Mouse (Mus musculus): Measurements from ENCODE around the gene Sntb2. TPM values are rescaled to one million over a fixed set of nuclear protein-coding genes. Genes with fewer than 3 reads are reported as not detected.
A peak's percentile ranks its signal among the peaks of the same experiment; 100 is the strongest.
"Not testable (repeated sequence)": the region's sequence is repeated elsewhere in the genome, so short reads cannot be mapped to it uniquely, and the experiment has no call there.

The Sntb2 gene
- polyA plus RNA-seq, 1 experiment from 2014 or later: 12.2 TPM

GRCm38 (mm10) chr8:106978755-106979251 is 43.3 kb downstream of the Sntb2 start:
- Histone ChIP-seq H3K36me3 (ENCODE audit: insufficient read depth, low read length) (peaks cover 15% of the 10 kb centered on the region; the same call in 1 of the 2 replicates), H3K27ac (ENCODE audit: low read length) (no peak overlapping the region), H3K9me3 (ENCODE audit: low read length) (no peaks in the 10 kb centered on the region), H3K4me1 (ENCODE audit: insufficient read depth, low read length) (0 out of 2 replicates have a peak, but pooled peaks cover 3% of the 10 kb centered on the region), H3K4me3 (ENCODE audit: low read length) (no peak overlapping the region), H3K9ac (replicated peaks; ENCODE audit: low read length) (no peak overlapping the region), H3K4me2 (replicated peaks; ENCODE audit: low read depth, low read length) (no peak overlapping the region), H3K27me3 (ENCODE audit: insufficient read depth, low read length) (no peaks in the 10 kb centered on the region)
- no peak for ATAC-seq (ENCODE audit: low FRiP score, low TSS enrichment)
- 72% methylated on average over 2 of the region's 2 CpGs for WGBS

GRCm38 (mm10) chr8:106985404-106985821 is 49.9 kb downstream of the Sntb2 start:
- ATAC-seq (ENCODE audit: low FRiP score, low TSS enrichment): no peak
- no peaks in the 10 kb centered on the region for H3K4me1 ChIP-seq (ENCODE audit: insufficient read depth, low read length)
- H3K4me3 ChIP-seq (ENCODE audit: low read length): no peak overlapping the region
- no peak overlapping the region for H3K4me2 ChIP-seq (replicated peaks; ENCODE audit: low read depth, low read length)
- no peak overlapping the region for H3K27ac ChIP-seq (ENCODE audit: low read length)
- no peaks in the 10 kb centered on the region for H3K9me3 ChIP-seq (ENCODE audit: low read length)
- H3K27me3 ChIP-seq (ENCODE audit: insufficient read depth, low read length): no peaks in the 10 kb centered on the region
- H3K36me3 ChIP-seq (ENCODE audit: insufficient read depth, low read length): peaks cover 15% of the 10 kb centered on the region; the same call in 1 of the 2 replicates
- WGBS: 66% methylated on average over 9 of the region's 9 CpGs
- no peak overlapping the region for H3K9ac ChIP-seq (replicated peaks; ENCODE audit: low read length)

- Histone ChIP-seq H3K27ac (ENCODE audit: low read length) (no peak overlapping the region), H3K4me2 (replicated peaks; ENCODE audit: low read depth, low read length) (no peak overlapping the region), H3K27me3 (ENCODE audit: insufficient read depth, low read length) (no peaks in the 10 kb centered on the region), H3K9ac (replicated peaks; ENCODE audit: low read length) (no peak overlapping the region), H3K4me1 (ENCODE audit: insufficient read depth, low read length) (no peaks in the 10 kb centered on the region), H3K9me3 (ENCODE audit: low read length) (no peaks in the 10 kb centered on the region), H3K4me3 (ENCODE audit: low read length) (no peak overlapping the region), H3K36me3 (ENCODE audit: insufficient read depth, low read length) (peaks cover 15% of the 10 kb centered on the region; the same call in 1 of the 2 replicates)
- ATAC-seq (ENCODE audit: low FRiP score, low TSS enrichment): no peak
Measured at GRCm38 (mm10) chr8:106985951-106986350, 50.4 kb downstream of the Sntb2 start.

DNA sequence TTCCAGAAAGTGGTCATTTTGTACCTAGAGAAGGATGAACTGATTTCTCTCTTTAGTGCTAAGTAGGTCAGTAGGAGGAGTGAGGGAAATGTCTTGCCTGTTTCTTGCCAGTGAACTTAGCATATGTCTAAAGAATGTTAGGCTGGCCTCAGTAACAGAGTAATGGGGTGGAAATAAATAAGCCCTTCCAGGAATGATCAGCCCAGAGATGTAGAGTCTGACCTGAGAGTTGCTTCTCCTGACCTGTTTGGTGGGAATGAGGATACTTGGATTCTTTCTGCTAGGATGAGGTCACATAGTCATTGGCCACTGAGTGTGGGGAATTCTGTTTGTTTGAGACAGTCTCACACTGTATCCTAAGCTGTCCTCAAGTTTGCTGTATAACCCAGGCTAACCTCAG is 52.0 kb downstream of the Sntb2 start:
- Histone ChIP-seq H3K9me3 (ENCODE audit: low read length) (no peaks in the 10 kb centered on the region), H3K4me1 (ENCODE audit: insufficient read depth, low read length) (no peaks in the 10 kb centered on the region), H3K36me3 (ENCODE audit: insufficient read depth, low read length) (peaks cover 10% of the 10 kb centered on the region; the same call in 1 of the 2 replicates), H3K4me2 (replicated peaks; ENCODE audit: low read depth, low read length) (no peak overlapping the region), H3K27ac (ENCODE audit: low read length) (no peak overlapping the region), H3K27me3 (ENCODE audit: insufficient read depth, low read length) (no peaks in the 10 kb centered on the region), H3K9ac (replicated peaks; ENCODE audit: low read length) (no peak overlapping the region), H3K4me3 (ENCODE audit: low read length) (no peak overlapping the region)
- ATAC-seq (ENCODE audit: low FRiP score, low TSS enrichment): no peak

- no peaks in the 10 kb centered on the region for H3K27me3 ChIP-seq (ENCODE audit: insufficient read depth, low read length)
- WGBS: 91% methylated on average over 7 of the region's 7 CpGs
- H3K4me3 ChIP-seq (ENCODE audit: low read length): no peak overlapping the region
- H3K4me1 ChIP-seq (ENCODE audit: insufficient read depth, low read length): no peaks in the 10 kb centered on the region
- H3K27ac ChIP-seq (ENCODE audit: low read length): no peak overlapping the region
- H3K9me3 ChIP-seq (ENCODE audit: low read length): no peaks in the 10 kb centered on the region
- peaks cover 11% of the 10 kb centered on the region for H3K36me3 ChIP-seq (ENCODE audit: insufficient read depth, low read length)
- ATAC-seq (ENCODE audit: low FRiP score, low TSS enrichment): no peak
- H3K4me2 ChIP-seq (replicated peaks; ENCODE audit: low read depth, low read length): no peak overlapping the region
- no peak overlapping the region for H3K9ac ChIP-seq (replicated peaks; ENCODE audit: low read length)
Measured at GRCm38 (mm10) chr8:106991393-106991792, 55.8 kb downstream of the Sntb2 start.

DNA sequence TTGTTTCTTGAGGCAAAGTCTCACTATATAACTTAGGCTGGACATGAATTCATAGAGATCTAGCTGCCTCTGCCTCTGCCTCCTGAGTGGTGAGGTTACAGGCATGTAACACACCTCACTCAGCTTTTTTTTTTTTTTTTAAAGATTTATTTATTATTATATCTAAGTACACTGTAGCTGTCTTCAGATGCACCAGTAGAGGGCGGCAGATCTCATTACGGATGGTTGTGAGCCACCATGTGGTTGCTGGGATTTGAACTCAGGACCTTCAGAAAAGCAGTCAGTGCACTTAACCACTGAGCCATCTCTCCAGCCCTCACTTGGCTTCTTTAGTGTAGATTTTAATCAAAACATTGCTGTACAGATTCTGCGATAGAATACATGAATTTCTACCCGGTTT is 60.8 kb downstream of the Sntb2 start:
- H3K9ac ChIP-seq (replicated peaks; ENCODE audit: low read length); H3K9me3 ChIP-seq (ENCODE audit: low read length): not testable (repeated sequence)
- whole genome bisulfite sequencing: 91% methylated on average over 4 of the region's 4 CpGs

DNA sequence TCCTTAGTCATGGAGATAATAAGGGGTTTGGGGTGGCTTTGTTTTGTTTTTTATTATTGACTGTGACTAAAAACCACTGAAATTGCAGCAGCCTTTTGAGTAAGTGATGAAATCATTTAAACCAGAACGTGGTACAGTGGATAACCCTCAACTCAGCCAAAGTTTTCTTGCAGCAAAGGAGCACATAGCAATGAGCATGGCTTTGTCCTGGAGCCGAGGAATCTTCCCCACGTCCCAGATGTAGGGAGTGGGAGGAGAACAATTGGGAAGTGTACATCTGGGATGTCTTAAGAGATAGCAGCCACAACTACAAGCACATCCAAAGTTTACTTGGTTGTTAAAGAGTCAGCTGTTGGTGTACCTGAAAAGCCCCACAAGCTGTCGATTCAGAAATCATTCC is 61.9 kb downstream of the Sntb2 start:
- Histone ChIP-seq H3K4me2 (replicated peaks; ENCODE audit: low read depth, low read length) (no peak overlapping the region), H3K4me1 (ENCODE audit: insufficient read depth, low read length) (no peaks in the 10 kb centered on the region), H3K27me3 (ENCODE audit: insufficient read depth, low read length) (no peaks in the 10 kb centered on the region), H3K4me3 (ENCODE audit: low read length) (no peak overlapping the region), H3K9ac (replicated peaks; ENCODE audit: low read length) (no peak overlapping the region), H3K36me3 (ENCODE audit: insufficient read depth, low read length) (peaks cover 12% of the 10 kb centered on the region; the same call in 1 of the 2 replicates), H3K27ac (ENCODE audit: low read length) (no peak overlapping the region), H3K9me3 (ENCODE audit: low read length) (no peaks in the 10 kb centered on the region)
- WGBS: 88% methylated on average over 4 of the region's 4 CpGs
- ATAC-seq (ENCODE audit: low FRiP score, low TSS enrichment): no peak

More for the DNA sequence above, 60.8 kb downstream of the Sntb2 start:
- H3K4me3 ChIP-seq (ENCODE audit: low read length); H3K4me2 ChIP-seq (replicated peaks; ENCODE audit: low read depth, low read length); ATAC-seq (ENCODE audit: low FRiP score, low TSS enrichment); H3K27me3 ChIP-seq (ENCODE audit: insufficient read depth, low read length); H3K27ac ChIP-seq (ENCODE audit: low read length); H3K4me1 ChIP-seq (ENCODE audit: insufficient read depth, low read length): not testable (repeated sequence)
- peaks cover 13% of the 10 kb centered on the region for H3K36me3 ChIP-seq (ENCODE audit: insufficient read depth, low read length)

DNA sequence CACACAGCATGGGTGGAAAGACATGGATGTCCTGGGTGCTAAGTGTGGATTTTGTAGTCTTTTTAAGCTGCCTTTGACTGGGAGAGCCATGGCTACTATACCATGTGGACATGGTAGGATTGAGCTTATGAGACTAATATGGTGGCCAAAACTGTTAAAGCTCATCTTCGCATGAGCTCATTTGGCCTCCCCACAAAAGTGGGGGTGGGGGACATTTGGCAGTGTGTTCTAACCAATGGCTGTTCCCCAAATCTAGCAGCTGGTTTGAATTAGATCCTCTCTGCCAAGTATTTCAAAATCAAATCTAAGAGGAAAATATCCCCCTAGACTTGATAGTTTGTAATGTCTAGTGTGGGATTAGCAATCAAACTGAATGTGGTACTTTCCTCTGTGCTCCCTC is 63.5 kb downstream of the Sntb2 start:
- Histone ChIP-seq H3K9ac (replicated peaks; ENCODE audit: low read length) (no peak overlapping the region), H3K27ac (ENCODE audit: low read length) (no peak overlapping the region), H3K9me3 (ENCODE audit: low read length) (no peaks in the 10 kb centered on the region), H3K27me3 (ENCODE audit: insufficient read depth, low read length) (no peaks in the 10 kb centered on the region), H3K4me2 (replicated peaks; ENCODE audit: low read depth, low read length) (no peak overlapping the region), H3K4me1 (ENCODE audit: insufficient read depth, low read length) (no peaks in the 10 kb centered on the region), H3K36me3 (ENCODE audit: insufficient read depth, low read length) (peaks cover 6% of the 10 kb centered on the region; the same call in 1 of the 2 replicates), H3K4me3 (ENCODE audit: low read length) (no peak overlapping the region)
- ATAC-seq (ENCODE audit: low FRiP score, low TSS enrichment): no peak
- 89% methylated on average over 1 of the region's 1 CpGs for WGBS

DNA sequence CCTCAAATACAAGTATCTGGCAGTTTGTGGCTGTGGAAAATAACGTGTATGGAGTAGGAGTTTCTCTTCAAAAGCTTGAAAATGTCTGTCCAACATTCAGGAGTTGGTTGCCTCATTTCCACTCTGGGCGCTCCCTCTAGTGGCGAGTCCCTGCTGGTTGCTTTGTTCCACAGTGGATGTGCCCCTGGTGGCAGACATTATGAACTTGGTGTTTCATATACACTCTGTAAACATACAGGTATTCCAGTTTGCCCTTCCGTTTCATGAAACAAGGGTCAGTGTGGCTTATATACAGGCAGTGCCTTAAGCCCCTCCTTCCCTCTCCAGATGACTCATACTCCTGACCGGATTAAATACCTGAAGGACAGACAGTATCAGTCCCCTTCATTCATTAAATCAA is 67.0 kb downstream of the Sntb2 start:
- Histone ChIP-seq H3K27me3 (ENCODE audit: insufficient read depth, low read length) (no peaks in the 10 kb centered on the region), H3K36me3 (ENCODE audit: insufficient read depth, low read length) (no peaks in the 10 kb centered on the region), H3K27ac (ENCODE audit: low read length) (no peak overlapping the region), H3K9ac (replicated peaks; ENCODE audit: low read length) (no peak overlapping the region), H3K4me1 (ENCODE audit: insufficient read depth, low read length) (no peaks in the 10 kb centered on the region), H3K9me3 (ENCODE audit: low read length) (no peaks in the 10 kb centered on the region), H3K4me3 (ENCODE audit: low read length) (no peak overlapping the region), H3K4me2 (replicated peaks; ENCODE audit: low read depth, low read length) (no peak overlapping the region)
- ATAC-seq (ENCODE audit: low FRiP score, low TSS enrichment): peak; percentile 67
- 30% methylated on average over 5 of the region's 5 CpGs for WGBS

DNA sequence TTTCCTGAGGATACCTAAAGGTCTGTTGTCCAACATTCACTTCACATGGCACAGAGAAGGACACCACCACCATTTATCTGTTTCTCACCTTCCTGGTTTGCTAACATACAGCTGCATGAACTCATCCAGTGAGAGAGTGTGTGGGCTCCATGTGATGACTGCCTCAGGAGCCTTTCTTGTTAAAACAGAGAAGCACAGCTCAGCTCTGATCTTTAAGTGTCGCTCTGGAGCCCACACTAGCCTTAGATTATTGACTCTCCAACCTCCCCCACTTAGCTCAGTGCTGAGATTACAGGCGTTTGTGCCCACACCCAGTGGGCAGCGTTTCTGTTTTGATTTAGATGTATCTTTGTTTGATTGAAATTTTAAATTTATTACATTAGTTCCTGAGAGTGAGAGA is 72.2 kb downstream of the Sntb2 start:
- peaks cover 9% of the 10 kb centered on the region for H3K36me3 ChIP-seq (ENCODE audit: insufficient read depth, low read length)
- no peak for ATAC-seq (ENCODE audit: low FRiP score, low TSS enrichment)
- H3K9me3 ChIP-seq (ENCODE audit: low read length): no peaks in the 10 kb centered on the region
- WGBS: 83% methylated on average over 3 of the region's 3 CpGs
- no peaks in the 10 kb centered on the region for H3K27me3 ChIP-seq (ENCODE audit: insufficient read depth, low read length)
- no peak overlapping the region for H3K4me3 ChIP-seq (ENCODE audit: low read length)
- no peak overlapping the region for H3K27ac ChIP-seq (ENCODE audit: low read length)
- no peak overlapping the region for H3K4me2 ChIP-seq (replicated peaks; ENCODE audit: low read depth, low read length)
- no peak overlapping the region for H3K9ac ChIP-seq (replicated peaks; ENCODE audit: low read length)
- no peaks in the 10 kb centered on the region for H3K4me1 ChIP-seq (ENCODE audit: insufficient read depth, low read length)

All from kidney, embryonic 16.5 days (tissue).